Mouse (Mus musculus) forebrain, embryonic 11.5 days (tissue): Measurements from ENCODE around the gene Hmgn1. TPM values are rescaled to one million over a fixed set of nuclear protein-coding genes. Genes with fewer than 3 reads are reported as not detected.

Source experiments
- ATAC-seq: fragments of 200-750 bp; cut with Nextera tagmentation; replicated peaks from 2 replicates; pipeline ENCODE4 v1.8.0; 2017; ENCODE audit warnings: moderate TSS enrichment; ENCODE audit not compliant: low FRiP score
- DNase-seq: peaks from one replicate; pipeline ENCODE4 v3.0.0-alpha.2; 2017; ENCODE audit warnings: low spot score
- H3K27ac ChIP-seq: fragments of 300-500 bp; sonication (generic); 2 replicates; pipeline ENCODE4 v1.5.1; 2014; ENCODE audit warnings: low read depth, low read length
- H3K27me3 ChIP-seq: fragments of 300-500 bp; sonication (generic); 2 replicates; pipeline ENCODE4 v1.6.1; 2014; ENCODE audit warnings: mild to moderate bottlenecking, low read length, mixed read lengths; ENCODE audit not compliant: control insufficient read depth, insufficient read depth
- H3K36me3 ChIP-seq: fragments of 300-500 bp; sonication (generic); 2 replicates; pipeline ENCODE4 v1.6.1; 2014; ENCODE audit warnings: mild to moderate bottlenecking, low read length, moderate library complexity, mixed read lengths; ENCODE audit not compliant: control insufficient read depth, insufficient read depth
- H3K4me1 ChIP-seq: fragments of 300-500 bp; sonication (generic); replicated peaks from 2 replicates; pipeline ENCODE4 v1.6.1; 2014; ENCODE audit warnings: low read length, mixed read lengths; ENCODE audit not compliant: control insufficient read depth, insufficient read depth
- H3K4me2 ChIP-seq: fragments of 300-500 bp; sonication (generic); 2 replicates; pipeline ENCODE4 v1.6.1; 2014; ENCODE audit warnings: low read depth, mild to moderate bottlenecking, low read length, moderate library complexity, mixed read lengths; ENCODE audit not compliant: severe bottlenecking
- H3K4me3 ChIP-seq: fragments of 300-500 bp; sonication (generic); 2 replicates; pipeline ENCODE4 v1.5.1; 2014; ENCODE audit warnings: low read depth, low read length
- H3K9ac ChIP-seq: fragments of 300-500 bp; sonication (generic); 2 replicates; pipeline ENCODE4 v1.6.1; 2014; ENCODE audit warnings: low read length
- H3K9me3 ChIP-seq: fragments of 300-500 bp; sonication (generic); 2 replicates; pipeline ENCODE4 v1.6.1; 2016; ENCODE audit warnings: low read length, mixed read lengths; ENCODE audit not compliant: control insufficient read depth
- WGBS: fragments of 180-500 bp; shearing (Covaris S2); extraction: QIAGEN DNeasy Blood & Tissue Kit; methylation state at CpG from one replicate; pipeline ENCODE4 v1.1.7; 2014; 5-methylcytosine and 5-hydroxymethylcytosine counted together
- polyA plus RNA-seq: library from polyadenylated mRNA; unstranded; fragments of >200 nt; fragmentation: Nextera tagmentation; extraction: Ambion mirVana; gene quantifications from 2 replicates; pipeline ENCODE4 v1.2.1, GENCODE M21; 2014

The Hmgn1 gene
- polyA plus RNA-seq, 1 experiment from 2014 or later, result 935 TPM

DNA sequence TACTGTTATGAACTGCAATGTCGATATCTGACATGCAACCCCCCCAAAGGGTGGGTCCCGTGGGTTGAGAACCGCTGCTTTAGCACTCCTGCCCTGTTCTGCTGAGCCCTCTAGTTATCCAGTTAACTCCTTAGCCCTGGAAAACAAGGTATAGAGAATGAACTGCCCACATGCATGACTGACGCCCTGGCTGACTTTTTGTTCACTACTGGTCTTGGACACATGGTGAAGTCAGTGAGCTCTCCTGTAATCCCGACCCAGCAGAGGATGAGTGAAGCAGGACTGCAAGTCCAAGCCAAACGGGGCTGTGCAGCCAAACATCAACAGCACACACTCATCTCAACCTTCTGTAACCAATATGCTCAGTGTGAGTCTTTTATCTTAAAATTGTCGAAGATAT, 47.0 kb downstream of the Hmgn1 start:
- Histone ChIP-seq H3K4me3 (no peak overlapping the region), H3K9ac (no peak overlapping the region)

More for the DNA sequence above, 47.0 kb downstream of the Hmgn1 start:
- DNase-seq (no peak), ATAC-seq (no peak)
- Histone ChIP-seq H3K4me1 (peaks cover 6% of the 10 kb centered on the region; the same call in 1 of the 2 replicates), H3K36me3 (peaks cover 4% of the 10 kb centered on the region; the same call in 1 of the 2 replicates), H3K4me2 (no peak overlapping the region), H3K9me3 (no peaks in the 10 kb centered on the region), H3K27me3 (no peaks in the 10 kb centered on the region), H3K27ac (no peak overlapping the region)
- 86% methylated on average over 7 of the region's 7 CpGs for WGBS

Other genes starting within 250 kb of the Hmgn1 start
- 98.2 and 101 TPM in 2 replicates for gene Psmg1, start 136.8 kb downstream of the Hmgn1 start, polyA plus RNA-seq
- gene Brwd1, start 45.2 kb downstream of the Hmgn1 start, polyA plus RNA-seq, result 183 and 192 TPM in 2 replicates
- gene Wrb, start 17.7 kb upstream of the Hmgn1 start, polyA plus RNA-seq, result 122 and 123 TPM in 2 replicates
- 1.2 TPM in 2 replicates for gene Lca5l, start 64.5 kb upstream of the Hmgn1 start, polyA plus RNA-seq
- gene Sh3bgr, start 72.7 kb upstream of the Hmgn1 start, polyA plus RNA-seq, result 0.76 and 1.3 TPM in 2 replicates
- gene B3galt5, start 108.1 kb upstream of the Hmgn1 start, polyA plus RNA-seq, result 0.19 and 0.41 TPM in 2 replicates